Mouse (Mus musculus) embryonic fibroblast, embryonic 13.5 days (primary cell): ENCODE data around the gene Sh2b3. TPM values are rescaled to one million over a fixed set of nuclear protein-coding genes. Genes with fewer than 3 reads are reported as not detected.
A peak's percentile ranks its signal among the peaks of the same experiment; 100 is the strongest.

ENCODE experiments used
- H3K27ac ChIP-seq: 2 replicates; pipeline ENCODE4 v1.5.1; 2012; ENCODE audit warnings: low read length, control low read depth, inconsistent platforms; ENCODE audit not compliant: insufficient read depth
- H3K4me1 ChIP-seq: 2 replicates; pipeline ENCODE4 v1.6.1; 2011; ENCODE audit warnings: low read length; ENCODE audit not compliant: control insufficient read depth, insufficient read depth
- H3K4me3 ChIP-seq: 2 replicates; pipeline ENCODE4 v1.5.1; 2011; ENCODE audit warnings: mild to moderate bottlenecking, control low read depth, low read length; ENCODE audit not compliant: insufficient read depth
- CTCF ChIP-seq: IDR thresholded peaks from 2 replicates; pipeline ENCODE4 v1.5.1; 2011; ENCODE audit warnings: mild to moderate bottlenecking, control low read depth, low read length, moderate library complexity, borderline replicate concordance; ENCODE audit not compliant: insufficient read depth
- POLR2A ChIP-seq: IDR thresholded peaks from 2 replicates; pipeline ENCODE4 v1.6.1; 2011; ENCODE audit warnings: low read depth, mild to moderate bottlenecking, control low read depth, low read length, moderate library complexity
- polyA plus RNA-seq: library from polyadenylated mRNA; stranded (reverse); fragments of >200 nt; gene quantifications from 2 replicates; pipeline ENCODE4 v1.2.4, GENCODE M21; 2011; ENCODE audit warnings: low read depth; ENCODE audit not compliant: missing spikeins, insufficient read length

Gene Sh2b3
- polyA plus RNA-seq, 1 experiment: 21.1 TPM

DNA sequence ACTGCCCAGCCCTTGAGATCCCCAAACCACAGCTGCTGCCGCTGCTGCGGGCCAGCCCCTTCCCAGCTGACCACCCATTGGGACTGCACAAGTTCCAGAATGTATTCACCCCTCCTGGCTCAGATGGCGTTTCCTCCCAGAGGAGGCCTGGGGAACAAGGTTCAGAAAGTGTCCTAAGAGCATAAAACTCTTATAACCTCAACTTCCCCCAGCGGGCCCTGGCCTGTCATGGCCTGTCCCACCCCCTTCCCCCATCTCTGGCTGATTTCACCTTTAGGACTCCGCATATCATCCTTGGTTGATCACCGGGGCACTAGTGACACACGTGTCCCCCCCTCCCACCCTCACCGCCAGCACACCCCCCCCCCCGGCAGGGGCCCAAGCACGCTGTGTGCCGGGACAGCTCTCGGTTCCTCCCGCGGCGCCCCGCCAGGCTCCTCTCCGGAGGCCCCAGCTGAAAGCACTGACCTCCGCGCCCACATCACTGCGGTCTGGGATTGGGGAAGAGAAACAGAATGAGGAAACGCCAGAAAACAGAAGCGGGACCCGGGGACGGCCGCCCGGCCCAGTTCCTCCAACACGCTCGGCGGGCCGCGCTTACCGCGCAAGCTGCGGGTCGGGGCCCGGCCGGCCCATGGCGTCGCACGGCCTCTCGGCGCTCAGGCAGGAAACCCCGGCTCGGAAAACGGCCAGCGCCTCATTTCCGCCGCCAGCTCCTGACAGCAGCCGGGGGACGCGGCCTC, 1.3 kb downstream of the Sh2b3 start:
- TF ChIP-seq CTCF (no peak), POLR2A (no peak)
- H3K4me1 ChIP-seq: peaks cover 14% of the 10 kb centered on the region
- H3K27ac ChIP-seq: peak overlapping the region; percentile 44
- peak overlapping the region; percentile 67 for H3K4me3 ChIP-seq

GRCm38 (mm10) chr5:121834991-121835747, 2.3 kb downstream of the Sh2b3 start:
- H3K27ac ChIP-seq: peak overlapping the region; percentile 28; the same call in 1 of the 2 replicates
- H3K4me1 ChIP-seq: peaks cover 14% of the 10 kb centered on the region
- peak overlapping the region; percentile 67 for H3K4me3 ChIP-seq
- TF ChIP-seq POLR2A (no peak), CTCF (no peak)

DNA sequence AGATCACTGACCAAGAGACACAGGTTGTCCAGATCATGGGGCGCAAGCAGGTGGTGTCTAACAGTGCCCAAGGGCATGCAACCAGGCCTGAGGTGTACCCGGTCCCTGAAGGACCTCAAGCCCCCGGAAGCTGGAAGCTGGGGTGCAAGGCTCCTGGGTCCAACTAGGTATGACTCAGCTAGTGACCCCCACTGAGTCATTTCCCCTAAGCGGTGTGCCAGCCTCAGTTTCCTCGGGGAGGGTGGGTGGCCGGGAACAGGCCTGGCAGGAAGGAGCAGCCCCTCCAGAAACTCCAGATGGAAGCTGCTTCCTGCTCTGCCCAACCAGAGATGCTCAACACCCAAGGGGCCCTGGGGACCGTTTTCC, 3.2 kb downstream of the Sh2b3 start:
- no peak for TF ChIP-seq POLR2A
- TF ChIP-seq CTCF: no peak
- peak overlapping the region; percentile 67 for H3K4me3 ChIP-seq
- H3K27ac ChIP-seq: peak overlapping the region; percentile 28; the same call in 1 of the 2 replicates
- H3K4me1 ChIP-seq: peaks cover 14% of the 10 kb centered on the region

DNA sequence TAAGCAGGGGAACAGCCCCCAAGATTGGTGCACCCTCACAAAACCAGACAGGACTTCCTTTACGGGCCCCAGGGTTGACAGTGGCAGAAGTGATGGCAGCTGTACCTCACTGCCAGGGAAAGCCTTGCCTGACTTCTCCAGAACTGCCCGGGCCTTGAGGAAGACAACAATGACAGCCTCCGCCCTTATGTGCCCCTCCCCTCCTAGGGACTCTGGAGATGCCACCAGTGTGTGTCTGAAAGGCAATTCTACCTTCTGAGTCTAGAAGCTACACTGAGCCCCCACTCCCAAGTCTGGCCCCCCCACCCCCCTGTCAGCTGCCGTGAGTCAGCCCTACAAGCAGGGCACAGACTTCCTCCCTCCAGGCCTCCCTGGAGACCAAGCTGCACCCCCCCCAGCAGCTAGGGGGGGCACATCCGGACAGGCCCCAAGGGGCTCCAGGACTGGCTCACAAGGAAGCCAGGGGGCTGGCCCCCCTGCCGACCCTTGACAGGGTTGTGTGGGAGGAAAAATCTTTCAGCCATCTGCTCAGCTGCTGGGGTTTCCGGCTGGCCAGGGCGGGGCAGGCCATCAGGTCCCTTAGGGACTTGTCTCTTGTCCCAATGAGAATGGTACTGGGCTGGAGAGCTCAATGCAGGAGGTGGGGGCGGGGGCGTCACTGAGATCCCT, 3.7 kb downstream of the Sh2b3 start:
- TF ChIP-seq CTCF: no peak
- TF ChIP-seq POLR2A: no peak
- Histone ChIP-seq H3K27ac (peak overlapping the region; percentile 28), H3K4me3 (peak overlapping the region; percentile 67), H3K4me1 (peaks cover 14% of the 10 kb centered on the region)

GRCm38 (mm10) chr5:121833159-121833558, 4.3 kb downstream of the Sh2b3 start:
- Histone ChIP-seq H3K27ac (peak overlapping the region; percentile 8; the same call in 1 of the 2 replicates), H3K4me1 (peaks cover 11% of the 10 kb centered on the region), H3K4me3 (no peak overlapping the region)
- TF ChIP-seq POLR2A (no peak), CTCF (no peak)

- H3K4me1 ChIP-seq: peaks cover 10% of the 10 kb centered on the region
- H3K4me3 ChIP-seq: no peak overlapping the region
- TF ChIP-seq CTCF (no peak), POLR2A (no peak)
- no peak overlapping the region for H3K27ac ChIP-seq
Measured at GRCm38 (mm10) chr5:121832376-121833155, 4.9 kb downstream of the Sh2b3 start.

GRCm38 (mm10) chr5:121831002-121831601, 6.3 kb downstream of the Sh2b3 start:
- Histone ChIP-seq H3K27ac (no peak overlapping the region), H3K4me1 (peaks cover 10% of the 10 kb centered on the region), H3K4me3 (no peak overlapping the region)
- TF ChIP-seq POLR2A: no peak
- TF ChIP-seq CTCF: no peak

DNA sequence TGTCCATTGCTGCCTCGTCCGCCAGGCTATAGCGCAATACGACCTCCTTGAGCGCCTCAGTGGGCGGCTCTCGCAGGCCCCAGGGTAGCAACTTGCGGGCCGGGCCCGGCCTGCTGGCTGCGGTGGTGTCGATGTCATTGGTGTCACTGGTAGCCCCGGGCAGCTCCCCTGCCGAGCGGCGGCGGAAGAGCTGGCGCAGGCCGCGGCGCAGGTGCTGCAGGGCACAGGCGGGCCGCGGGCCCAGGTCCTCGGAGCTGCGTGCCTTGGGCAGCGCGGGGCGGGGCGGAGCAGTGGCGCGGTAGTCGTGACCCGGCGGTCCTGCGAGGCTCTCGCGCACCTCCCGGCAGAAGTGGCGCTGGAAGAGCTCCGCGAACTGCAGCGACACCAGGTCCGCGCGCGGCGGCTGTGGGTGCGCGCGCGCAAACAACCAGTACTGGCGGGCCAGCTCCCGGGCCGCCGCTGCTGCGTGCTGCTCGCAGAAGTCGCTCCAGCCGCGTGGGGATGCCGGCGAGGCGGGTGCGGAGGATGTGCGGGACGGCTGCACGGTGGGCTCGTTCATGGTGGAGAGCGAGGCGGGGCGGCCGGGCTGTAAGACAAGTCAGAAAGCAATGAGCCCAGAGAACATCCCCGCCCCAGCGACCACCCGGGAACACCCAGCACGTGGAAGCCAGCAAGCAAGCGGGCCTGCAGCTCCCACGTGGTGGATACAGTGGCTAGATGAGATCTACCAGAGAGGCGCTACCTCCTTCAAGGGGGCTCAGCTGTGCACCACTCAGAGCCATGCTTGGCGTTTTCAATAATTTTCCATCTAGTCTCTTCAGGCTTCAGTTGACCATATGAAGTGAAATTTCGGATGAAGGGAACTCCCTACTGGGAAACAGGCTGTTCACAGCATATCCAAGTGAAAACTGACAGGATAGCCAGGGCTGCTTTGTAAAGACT, 8.7 kb downstream of the Sh2b3 start:
- Histone ChIP-seq H3K4me1 (peaks cover 7% of the 10 kb centered on the region; the same call in 1 of the 2 replicates), H3K27ac (no peak overlapping the region), H3K4me3 (no peak overlapping the region)
- no peak for TF ChIP-seq POLR2A
- TF ChIP-seq CTCF: no peak
